Mouse (Mus musculus) stomach, postnatal 0 days (tissue): ENCODE results near the gene Atp6v1f. TPM values are rescaled to one million over a fixed set of nuclear protein-coding genes. Genes with fewer than 3 reads are reported as not detected.

Experiments used
- ATAC-seq: fragments of 200-750 bp; cut with Nextera tagmentation; 2 replicates; pipeline ENCODE4 v1.8.0; 2017; ENCODE audit not compliant: low FRiP score, low TSS enrichment
- DNase-seq: peaks from one replicate; pipeline ENCODE4 v3.0.0-alpha.2; 2016; ENCODE audit warnings: low spot score
- H3K27ac ChIP-seq: fragments of 300-500 bp; sonication (generic); replicated peaks from 2 replicates; pipeline ENCODE4 v1.5.1; 2014; ENCODE audit warnings: mild to moderate bottlenecking, control low read depth
- H3K27me3 ChIP-seq: fragments of 300-500 bp; sonication (generic); 2 replicates; pipeline ENCODE4 v1.6.1; 2014; ENCODE audit warnings: low read length; ENCODE audit not compliant: control insufficient read depth, insufficient read depth
- H3K36me3 ChIP-seq: fragments of 300-500 bp; sonication (generic); 2 replicates; pipeline ENCODE4 v1.6.1; 2014; ENCODE audit warnings: low read length, mixed read lengths; ENCODE audit not compliant: control insufficient read depth, insufficient read depth
- H3K4me1 ChIP-seq: fragments of 300-500 bp; sonication (generic); replicated peaks from 2 replicates; pipeline ENCODE4 v1.6.1; 2014; ENCODE audit warnings: antibody characterized with exemption; ENCODE audit not compliant: control insufficient read depth, insufficient read depth
- H3K4me2 ChIP-seq: fragments of 300-500 bp; sonication (generic); replicated peaks from 2 replicates; pipeline ENCODE4 v1.6.1; 2014; ENCODE audit warnings: low read depth, mild to moderate bottlenecking, control low read depth, moderate library complexity
- H3K4me3 ChIP-seq: fragments of 300-500 bp; sonication (generic); 2 replicates; pipeline ENCODE4 v1.5.1; 2014; ENCODE audit warnings: low read depth, low read length, control low read depth
- H3K9ac ChIP-seq: fragments of 300-500 bp; sonication (generic); 2 replicates; pipeline ENCODE4 v1.6.1; 2014; ENCODE audit warnings: mild to moderate bottlenecking, low read length, control low read depth, mixed read lengths
- H3K9me3 ChIP-seq: fragments of 300-500 bp; sonication (generic); 2 replicates; pipeline ENCODE4 v1.6.1; 2016; ENCODE audit warnings: low read length; ENCODE audit not compliant: control insufficient read depth
- CTCF ChIP-seq: IDR thresholded peaks from 2 replicates; pipeline ENCODE4 v1.5.1; 2016; ENCODE audit warnings: antibody characterized with exemption, low read depth, mild to moderate bottlenecking, moderate library complexity
- EP300 ChIP-seq: optimal IDR thresholded peaks from 2 replicates; pipeline ENCODE3; 2016; ENCODE audit warnings: antibody characterized with exemption
- WGBS: fragments of 180-500 bp; shearing (Covaris S2); extraction: QIAGEN DNeasy Blood & Tissue Kit; methylation state at CpG from one replicate; pipeline ENCODE4 v1.1.7; 2014; 5-methylcytosine and 5-hydroxymethylcytosine counted together
- polyA plus RNA-seq: library from polyadenylated mRNA; unstranded; fragments of >200 nt; fragmentation: Nextera tagmentation; extraction: Ambion mirVana; gene quantifications from 2 replicates; pipeline ENCODE4 v1.2.1, GENCODE M21; 2015

Gene Atp6v1f
- polyA plus RNA-seq, 1 experiment from 2014 or later: 263 TPM

DNA sequence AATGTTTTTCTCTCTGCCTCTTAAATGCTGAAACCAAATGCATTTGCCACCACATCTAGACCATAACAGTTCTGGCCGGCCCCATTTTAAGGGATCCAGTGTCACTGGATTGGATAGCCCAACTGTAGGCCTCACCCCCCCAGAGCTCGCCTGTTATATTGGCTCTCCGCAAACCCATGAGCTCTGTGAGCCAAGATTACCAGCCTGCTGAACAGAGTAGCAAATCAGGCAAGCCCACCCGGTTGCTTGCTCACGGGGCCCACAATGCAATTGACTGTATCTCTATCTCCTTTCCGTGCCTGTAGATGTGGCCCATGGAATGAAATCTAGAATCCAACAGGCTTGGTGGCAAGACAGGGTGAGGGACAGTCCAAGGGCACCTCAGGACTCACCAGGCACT lies 33.3 kb downstream of the Atp6v1f start:
- H3K27me3 ChIP-seq: no peaks in the 10 kb centered on the region
- H3K4me1 ChIP-seq: no peaks in the 10 kb centered on the region
- H3K9me3 ChIP-seq: no peaks in the 10 kb centered on the region
- TF ChIP-seq CTCF (no peak), EP300 (no peak)
- 88% methylated on average over 6 of the region's 6 CpGs for WGBS
- H3K36me3 ChIP-seq: no peaks in the 10 kb centered on the region; the same call in 1 of the 2 replicates
- no peak overlapping the region for H3K27ac ChIP-seq
- no peak overlapping the region for H3K4me2 ChIP-seq
- no peak overlapping the region for H3K9ac ChIP-seq
- no peak overlapping the region for H3K4me3 ChIP-seq
- DNase-seq (no peak), ATAC-seq (no peak)

- no peak for DNase-seq
Measured at GRCm38 (mm10) chr6:29501599-29501998, 34.1 kb downstream of the Atp6v1f start.

DNA sequence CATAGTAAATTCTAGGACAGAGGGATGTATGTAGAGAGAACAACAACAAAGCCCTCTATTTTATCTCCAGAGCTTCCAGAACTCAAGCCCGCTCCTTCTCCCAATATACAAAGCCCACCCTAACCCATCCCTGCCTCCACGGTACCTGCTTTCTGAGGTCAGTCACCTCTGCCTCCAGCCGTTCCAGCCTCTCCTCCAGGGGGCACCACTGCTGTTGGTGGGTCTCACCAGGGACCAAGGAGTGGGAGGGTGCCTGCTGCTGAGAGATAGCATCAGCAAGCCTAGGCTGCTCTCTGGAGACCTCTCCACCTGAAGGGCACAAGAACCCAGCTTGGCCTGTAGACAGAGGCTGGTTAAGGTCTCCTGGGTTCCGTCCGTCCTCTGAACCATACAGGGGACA lies 38.0 kb downstream of the Atp6v1f start:
- H3K9ac ChIP-seq: no peak overlapping the region
- H3K4me2 ChIP-seq: no peak overlapping the region
- no peaks in the 10 kb centered on the region for H3K36me3 ChIP-seq
- no peak overlapping the region for H3K4me3 ChIP-seq
- H3K4me1 ChIP-seq: no peaks in the 10 kb centered on the region
- no peak for ATAC-seq
- H3K27ac ChIP-seq: no peak overlapping the region
- no peaks in the 10 kb centered on the region for H3K9me3 ChIP-seq
- TF ChIP-seq CTCF (0 out of 2 replicates have a peak, but pooled peaks have one; percentile 30), EP300 (no peak)
- H3K27me3 ChIP-seq: no peaks in the 10 kb centered on the region
- 84% methylated on average over 5 of the region's 5 CpGs for WGBS
- no peak for DNase-seq

More at GRCm38 (mm10) chr6:29501599-29501998, 34.1 kb downstream of the Atp6v1f start:
- Histone ChIP-seq H3K9ac (no peak overlapping the region), H3K27ac (no peak overlapping the region), H3K36me3 (no peaks in the 10 kb centered on the region), H3K4me1 (no peaks in the 10 kb centered on the region), H3K4me3 (no peak overlapping the region), H3K4me2 (no peak overlapping the region), H3K27me3 (no peaks in the 10 kb centered on the region), H3K9me3 (no peaks in the 10 kb centered on the region)
- TF ChIP-seq EP300 (no peak), CTCF (peak; percentile 67)
- 94% methylated on average over 1 of the region's 1 CpGs for WGBS
- ATAC-seq: no peak

DNA sequence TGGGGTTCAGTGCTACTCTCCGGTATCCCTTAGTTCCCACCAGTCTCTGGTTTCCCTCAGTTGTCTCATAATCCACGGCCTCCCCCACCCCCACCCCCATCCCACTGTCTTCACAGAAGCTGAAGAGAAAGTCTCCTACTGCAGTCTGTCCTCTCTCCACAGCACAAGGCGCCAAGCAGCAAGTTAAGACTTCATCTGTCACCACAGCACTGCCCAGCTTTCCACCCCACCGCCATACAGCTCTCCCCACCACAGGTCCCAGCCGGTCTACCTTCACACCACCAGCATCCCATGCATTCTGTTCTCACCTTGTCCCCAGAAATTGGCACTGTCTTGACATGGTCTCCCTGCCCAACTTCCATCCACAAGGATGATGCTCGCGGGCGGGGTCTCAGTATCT lies 39.3 kb downstream of the Atp6v1f start:
- Histone ChIP-seq H3K9ac (peak overlapping the region; percentile 55; the same call in 1 of the 2 replicates), H3K4me1 (no peaks in the 10 kb centered on the region), H3K27me3 (no peaks in the 10 kb centered on the region), H3K27ac (no peak overlapping the region), H3K36me3 (no peaks in the 10 kb centered on the region), H3K4me3 (peak overlapping the region; percentile 54), H3K4me2 (peak overlapping the region; percentile 76), H3K9me3 (no peaks in the 10 kb centered on the region)
- WGBS: 25% methylated on average over 8 of the region's 8 CpGs
- no peak for TF ChIP-seq EP300
- no peak for TF ChIP-seq CTCF
- ATAC-seq (no peak), DNase-seq (no peak)

DNA sequence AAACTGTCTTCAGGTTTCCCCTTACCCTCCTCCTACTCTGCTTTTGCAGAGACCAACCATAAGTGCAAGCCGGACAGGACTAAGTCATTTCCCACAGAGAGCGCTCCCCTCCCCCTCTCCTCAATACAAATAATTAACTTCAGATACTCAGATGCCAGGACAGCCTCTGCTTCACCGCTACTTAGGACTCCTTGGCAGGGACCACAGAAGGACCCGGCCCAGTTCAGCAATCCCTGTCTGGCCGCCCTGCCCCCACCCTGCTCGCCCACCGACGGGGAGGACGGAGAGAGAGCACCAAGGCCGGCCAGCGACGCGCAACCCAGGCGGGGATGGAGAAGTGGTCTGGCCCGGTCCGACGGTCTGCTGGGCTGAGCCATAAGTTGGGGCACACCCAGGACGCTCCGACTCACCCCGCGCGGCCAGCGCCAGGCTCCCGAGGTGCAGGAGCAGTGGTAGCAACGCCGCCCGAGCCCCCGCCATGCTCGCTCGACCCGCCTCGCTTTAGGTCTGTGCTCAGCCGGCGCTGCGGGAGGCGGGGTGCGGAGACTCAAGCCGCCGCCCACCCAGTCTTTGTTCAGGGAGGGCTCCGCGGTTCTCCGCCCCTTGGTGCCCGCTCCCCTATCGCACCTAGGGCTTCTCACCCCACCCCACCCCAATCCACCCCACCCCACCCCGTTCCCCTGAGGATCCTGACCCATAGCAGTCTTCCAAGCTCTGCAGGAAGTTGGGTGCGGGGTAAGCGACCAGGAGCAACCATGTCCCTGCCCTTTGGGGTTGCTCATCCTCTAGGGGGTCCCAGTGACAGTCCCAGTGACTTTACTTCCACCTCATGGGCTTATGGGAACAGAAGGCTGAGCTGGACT lies 40.2 kb downstream of the Atp6v1f start, which contains the start of gene Kcp:
Kcp (minus strand) TSS at position 506 of the 863 bp plus-strand sequence.
- H3K4me3 ChIP-seq: peak within 1 kb of the TSS; percentile 54
- no peaks in the 10 kb centered on the region for H3K4me1 ChIP-seq
- H3K27me3 ChIP-seq: no peaks in the 10 kb centered on the region
- H3K36me3 ChIP-seq: no peaks in the 10 kb centered on the region
- ATAC-seq (peak; percentile 50), DNase-seq (peak; percentile 51)
- peak within 1 kb of the TSS; percentile 76 for H3K4me2 ChIP-seq
- WGBS: under 1% methylated on average over 45 of the region's 47 CpGs
- no peak within 1 kb of the TSS; the same call in 1 of the 2 replicates for H3K27ac ChIP-seq
- H3K9ac ChIP-seq: peak within 1 kb of the TSS; percentile 55
- no peak for TF ChIP-seq EP300
- no peak for TF ChIP-seq CTCF
- no peaks in the 10 kb centered on the region for H3K9me3 ChIP-seq

DNA sequence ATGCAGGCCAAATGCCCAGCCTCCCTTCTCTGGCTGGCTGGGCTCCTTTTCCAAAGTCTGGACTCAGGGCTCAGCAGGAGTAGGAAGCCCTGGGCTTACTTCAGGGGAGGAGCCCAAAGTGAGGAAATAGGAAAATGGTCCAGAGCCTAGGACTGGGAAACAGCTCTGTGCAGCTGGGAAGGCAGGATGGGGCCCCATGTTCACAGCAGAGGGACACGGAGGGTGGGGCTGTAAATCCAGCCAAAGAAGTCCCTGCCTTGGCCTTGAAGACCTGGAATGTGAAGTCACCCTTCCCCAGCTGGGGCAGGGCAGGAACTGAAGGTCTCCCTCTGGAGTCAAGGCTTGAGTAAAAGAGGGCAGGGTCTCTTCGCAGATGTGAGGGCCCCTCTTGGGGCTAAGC lies 41.6 kb downstream of the Atp6v1f start:
- Histone ChIP-seq H3K4me2 (no peak overlapping the region), H3K9me3 (no peaks in the 10 kb centered on the region), H3K9ac (no peak overlapping the region), H3K4me1 (no peaks in the 10 kb centered on the region), H3K4me3 (no peak overlapping the region), H3K27ac (peak overlapping the region; percentile 18; the same call in 1 of the 2 replicates), H3K27me3 (no peaks in the 10 kb centered on the region), H3K36me3 (no peaks in the 10 kb centered on the region)
- 46% methylated on average over 2 of the region's 2 CpGs for WGBS
- ATAC-seq (no peak), DNase-seq (no peak)
- TF ChIP-seq EP300 (no peak), CTCF (no peak)
